Mouse (Mus musculus) heart, embryonic 14.5 days (tissue): ENCODE measurements around the gene Sohlh2. TPM values are rescaled to one million over a fixed set of nuclear protein-coding genes. Genes with fewer than 3 reads are reported as not detected.
"Not testable (repeated sequence)": the region's sequence is repeated elsewhere in the genome, so short reads cannot be mapped to it uniquely, and the experiment has no call there.

Source experiments
- ATAC-seq: fragments of 200-750 bp; cut with Nextera tagmentation; 2 replicates; pipeline ENCODE4 v1.8.0; 2017; ENCODE audit warnings: low read depth, moderate TSS enrichment; ENCODE audit not compliant: insufficient number of reproducible peaks, insufficient read depth, low FRiP score
- H3K27ac ChIP-seq, 2 experiments: fragments of 200-500 bp in 1 of 2; fragments of 300-500 bp in 1 of 2; sonication (generic) in 1 of 2; replicated peaks in 1 of 2; 2 replicates each; pipeline ENCODE4 v1.5.1; 2012 to 2014; ENCODE audit warnings: low read depth in 2 of 2, low read length in 2 of 2, control low read depth in 1 of 2, mild to moderate bottlenecking in 1 of 2, mixed read lengths in 1 of 2; ENCODE audit not compliant: control insufficient read depth in 1 of 2, insufficient read depth in 1 of 2
- H3K27me3 ChIP-seq: fragments of 300-500 bp; sonication (generic); 2 replicates; pipeline ENCODE4 v1.6.1; 2014; ENCODE audit warnings: mild to moderate bottlenecking, low read length, control low read depth; ENCODE audit not compliant: control insufficient read depth, insufficient read depth
- H3K36me3 ChIP-seq: fragments of 300-500 bp; sonication (generic); 2 replicates; pipeline ENCODE4 v1.6.1; 2014; ENCODE audit warnings: mild to moderate bottlenecking, control low read depth, low read length, mixed read lengths; ENCODE audit not compliant: control insufficient read depth, insufficient read depth
- H3K4me1 ChIP-seq, 2 experiments: fragments of 200-500 bp in 1 of 2; fragments of 300-500 bp in 1 of 2; sonication (generic) in 1 of 2; 2 replicates each; pipeline ENCODE4 v1.6.1; 2012 to 2014; ENCODE audit warnings: low read length in 2 of 2, control low read depth in 1 of 2, mixed read lengths in 1 of 2; ENCODE audit not compliant: control insufficient read depth in 2 of 2, insufficient read depth in 2 of 2
- H3K4me2 ChIP-seq: fragments of 300-500 bp; sonication (generic); 2 replicates; pipeline ENCODE4 v1.6.1; 2014; ENCODE audit warnings: mild to moderate bottlenecking, low read length
- H3K4me3 ChIP-seq, 2 experiments: fragments of 200-500 bp in 1 of 2; fragments of 300-500 bp in 1 of 2; sonication (generic) in 1 of 2; 2 replicates each; pipeline ENCODE4 v1.5.1; 2012 to 2014; ENCODE audit warnings: low read length in 2 of 2, mild to moderate bottlenecking in 2 of 2, control low read depth in 1 of 2, low read depth in 1 of 2, moderate library complexity in 1 of 2; ENCODE audit not compliant: control insufficient read depth in 1 of 2, insufficient read depth in 1 of 2
- H3K9ac ChIP-seq: fragments of 300-500 bp; sonication (generic); 2 replicates; pipeline ENCODE4 v1.6.1; 2014; ENCODE audit warnings: mild to moderate bottlenecking, low read length
- H3K9me3 ChIP-seq: fragments of 300-500 bp; sonication (generic); 2 replicates; pipeline ENCODE4 v1.6.1; 2016; ENCODE audit warnings: low read length, control low read depth; ENCODE audit not compliant: control insufficient read depth
- WGBS: fragments of 180-500 bp; shearing (Covaris S2); extraction: QIAGEN DNeasy Blood & Tissue Kit; methylation state at CpG from one replicate; pipeline ENCODE4 v1.1.7; 2014; 5-methylcytosine and 5-hydroxymethylcytosine counted together
- polyA plus RNA-seq: library from polyadenylated mRNA; unstranded; fragments of >200 nt; fragmentation: Nextera tagmentation; extraction: Ambion mirVana; gene quantifications from 2 replicates; pipeline ENCODE4 v1.2.1, GENCODE M21; 2014

Gene Sohlh2
- polyA plus RNA-seq, 1 experiment from 2014 or later = not detected

DNA sequence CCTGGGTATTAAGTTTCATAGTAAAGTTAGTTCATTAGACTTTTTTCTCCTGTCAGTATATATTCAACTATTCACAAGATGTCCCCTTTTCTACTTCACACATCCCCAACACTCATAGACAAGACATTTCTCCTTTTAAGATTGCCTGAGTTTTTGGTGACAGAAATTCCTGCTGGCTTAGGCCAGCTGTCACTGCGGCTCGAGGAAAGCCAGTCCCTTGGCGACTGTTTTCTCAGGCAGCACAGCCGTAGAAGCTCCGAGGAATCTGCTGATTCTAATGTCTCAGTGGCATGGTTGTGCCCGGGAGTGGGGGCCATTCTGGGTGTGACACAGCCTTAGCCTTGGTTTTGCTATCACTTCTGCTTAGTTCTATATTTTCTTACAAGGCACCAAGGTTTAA is 4.6 kb upstream of the Sohlh2 start:
- ATAC-seq = no peak
- peaks cover 5% of the 10 kb centered on the region in 2 experiments; a peak in 3 of 4 replicates for H3K4me1 ChIP-seq
- no peaks in the 10 kb centered on the region for H3K27me3 ChIP-seq
- no peaks in the 10 kb centered on the region for H3K36me3 ChIP-seq
- H3K4me3 ChIP-seq = no peak overlapping the region
- H3K4me2 ChIP-seq = no peak overlapping the region
- H3K9ac ChIP-seq = no peak overlapping the region
- 12% methylated on average over 6 of the region's 6 CpGs for WGBS
- H3K27ac ChIP-seq = no peak overlapping the region
- H3K9me3 ChIP-seq = no peaks in the 10 kb centered on the region

DNA sequence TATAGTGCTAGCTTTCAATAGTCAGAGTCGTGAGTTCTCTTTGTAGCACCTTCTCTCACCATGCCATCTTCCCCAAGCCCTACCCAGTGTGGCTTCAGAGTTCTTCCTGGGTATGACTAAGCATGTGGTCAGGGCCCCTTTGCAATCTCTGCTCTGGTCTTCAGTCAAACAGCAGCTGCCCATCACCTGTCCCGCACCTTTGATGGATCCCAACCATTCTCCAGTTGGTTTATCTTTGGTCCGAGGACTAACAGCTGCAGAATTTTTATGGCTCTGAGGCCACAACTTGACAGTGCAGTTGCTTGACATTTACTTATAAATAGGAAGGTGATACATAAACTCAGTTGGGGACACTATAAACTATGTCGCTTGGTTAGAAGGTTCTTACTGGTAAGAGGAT is 9.8 kb downstream of the Sohlh2 start:
- Histone ChIP-seq H3K9ac (no peak overlapping the region), H3K27ac (no peak overlapping the region), H3K4me3 (no peak overlapping the region), H3K27me3 (no peaks in the 10 kb centered on the region), H3K9me3 (no peaks in the 10 kb centered on the region), H3K4me2 (no peak overlapping the region), H3K4me1 (no peaks in the 10 kb centered on the region), H3K36me3 (no peaks in the 10 kb centered on the region)
- ATAC-seq = no peak
- WGBS = 86% methylated on average over 4 of the region's 4 CpGs

DNA sequence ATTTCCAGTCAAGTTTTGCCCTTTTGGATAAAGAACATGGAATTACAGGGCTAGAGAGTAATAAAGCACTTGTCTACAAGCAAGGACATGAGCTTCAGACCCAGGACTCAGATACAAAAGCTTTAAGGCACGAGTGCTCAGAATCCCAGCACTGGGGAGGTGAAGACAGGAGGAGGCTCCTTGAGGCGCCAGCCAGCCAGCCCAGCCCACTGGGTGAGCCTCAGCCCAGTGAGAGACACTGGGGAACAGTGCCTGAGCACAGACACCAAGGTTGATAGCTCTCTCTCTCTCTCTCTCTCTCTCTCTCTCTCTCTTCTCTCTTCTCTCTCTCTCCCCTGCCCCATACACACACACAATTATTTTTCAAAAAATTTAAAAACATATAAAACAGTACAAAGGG is 11.5 kb downstream of the Sohlh2 start:
- Histone ChIP-seq H3K36me3 (no peaks in the 10 kb centered on the region), H3K4me1 (no peaks in the 10 kb centered on the region), H3K27ac (no peak overlapping the region), H3K4me2 (no peak overlapping the region), H3K4me3 (no peak overlapping the region), H3K9ac (no peak overlapping the region), H3K27me3 (no peaks in the 10 kb centered on the region), H3K9me3 (no peaks in the 10 kb centered on the region)
- ATAC-seq = no peak
- 38% methylated on average over 2 of the region's 2 CpGs for WGBS

DNA sequence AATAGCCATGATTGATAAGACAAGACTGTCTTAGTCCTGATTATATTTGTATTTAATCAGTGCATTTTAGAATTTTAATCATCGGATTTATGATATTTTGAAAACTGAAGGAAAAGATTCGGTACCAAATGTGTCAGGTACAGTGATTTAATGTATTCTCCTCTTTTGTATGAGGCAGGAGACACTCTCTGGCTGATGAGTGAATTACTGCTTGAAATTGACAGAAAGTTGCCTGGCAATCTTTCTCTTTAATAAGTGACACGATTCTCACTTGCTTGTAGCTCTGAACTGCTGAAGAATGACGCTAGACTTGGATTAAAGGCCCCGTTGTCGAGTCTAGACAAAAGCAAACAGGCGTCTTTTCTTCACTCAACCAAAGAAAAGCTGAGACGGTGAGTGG is 13.0 kb downstream of the Sohlh2 start:
- no peaks in the 10 kb centered on the region for H3K27me3 ChIP-seq
- no peak overlapping the region for H3K9ac ChIP-seq
- no peaks in the 10 kb centered on the region for H3K4me1 ChIP-seq
- no peak overlapping the region for H3K4me3 ChIP-seq
- no peaks in the 10 kb centered on the region for H3K9me3 ChIP-seq
- ATAC-seq = no peak
- 81% methylated on average over 8 of the region's 8 CpGs for whole genome bisulfite sequencing
- H3K27ac ChIP-seq = no peak overlapping the region
- no peaks in the 10 kb centered on the region for H3K36me3 ChIP-seq
- no peak overlapping the region for H3K4me2 ChIP-seq

DNA sequence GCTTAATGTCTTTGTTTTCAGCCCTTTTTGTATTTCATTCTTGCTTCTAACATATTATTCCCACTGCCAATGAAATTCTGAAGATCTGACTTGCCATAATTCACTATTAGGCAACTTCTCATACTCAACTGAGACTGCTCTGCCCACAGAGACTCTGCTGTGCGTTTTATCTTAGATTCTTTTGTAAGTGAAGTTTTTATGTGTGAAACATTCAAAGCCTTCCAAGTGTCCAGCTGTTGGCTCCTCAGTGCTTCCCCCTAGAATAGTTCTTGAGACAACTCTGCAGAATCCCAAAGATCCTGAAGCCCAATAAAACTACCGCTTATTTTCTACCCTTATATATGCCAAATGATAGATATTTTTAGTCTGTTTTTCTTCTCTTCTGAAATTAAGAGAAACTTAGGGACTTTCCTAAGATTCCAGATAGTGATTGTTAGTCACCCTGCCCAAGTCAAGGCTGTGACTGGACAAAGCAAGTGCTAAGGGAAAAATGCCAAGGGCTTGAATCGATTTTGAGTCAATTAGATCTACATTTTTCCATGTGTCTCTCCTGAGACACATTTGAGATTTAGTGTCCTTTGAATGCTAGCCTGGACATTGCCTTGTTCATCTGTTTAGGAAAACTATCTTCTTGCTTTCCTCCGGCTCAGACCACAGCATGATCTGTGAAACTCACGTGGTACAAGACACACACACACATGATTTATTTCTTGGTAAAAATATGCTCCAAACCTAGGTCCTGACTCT is 13.9 kb downstream of the Sohlh2 start:
- 75% methylated on average over 5 of the region's 5 CpGs for WGBS
- no peak overlapping the region for H3K4me3 ChIP-seq
- no peak for ATAC-seq

DNA sequence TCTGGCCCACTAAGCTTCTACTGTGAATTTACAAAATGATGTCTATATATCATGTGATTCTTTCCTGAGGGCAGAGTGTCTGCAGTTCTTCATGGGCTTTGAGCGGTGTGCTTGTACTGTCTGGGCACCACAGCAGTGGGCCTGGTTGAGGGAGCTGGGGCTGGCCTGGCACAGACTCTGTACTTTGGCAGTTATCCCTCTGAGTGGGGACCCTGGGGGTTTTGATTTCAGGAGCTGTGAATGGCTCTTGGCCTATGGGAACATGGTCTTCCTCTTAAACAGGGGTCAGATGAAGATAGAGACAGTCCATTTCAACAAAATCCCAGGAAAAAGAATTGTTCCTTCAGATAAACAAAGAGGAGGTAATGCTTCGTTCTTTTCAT is 14.5 kb downstream of the Sohlh2 start:
- no peak for ATAC-seq
- Histone ChIP-seq H3K4me1 (no peaks in the 10 kb centered on the region), H3K9ac (no peak overlapping the region), H3K27ac (no peak overlapping the region), H3K36me3 (no peaks in the 10 kb centered on the region), H3K4me3 (no peak overlapping the region), H3K9me3 (no peaks in the 10 kb centered on the region), H3K4me2 (no peak overlapping the region), H3K27me3 (no peaks in the 10 kb centered on the region)
- 79% methylated on average over 2 of the region's 2 CpGs for WGBS

More for the DNA sequence above, 13.9 kb downstream of the Sohlh2 start:
- no peaks in the 10 kb centered on the region for H3K9me3 ChIP-seq
- H3K4me1 ChIP-seq = no peaks in the 10 kb centered on the region
- no peak overlapping the region for H3K9ac ChIP-seq
- no peak overlapping the region for H3K4me2 ChIP-seq
- no peaks in the 10 kb centered on the region for H3K27me3 ChIP-seq
- H3K27ac ChIP-seq = no peak overlapping the region
- no peaks in the 10 kb centered on the region for H3K36me3 ChIP-seq

DNA sequence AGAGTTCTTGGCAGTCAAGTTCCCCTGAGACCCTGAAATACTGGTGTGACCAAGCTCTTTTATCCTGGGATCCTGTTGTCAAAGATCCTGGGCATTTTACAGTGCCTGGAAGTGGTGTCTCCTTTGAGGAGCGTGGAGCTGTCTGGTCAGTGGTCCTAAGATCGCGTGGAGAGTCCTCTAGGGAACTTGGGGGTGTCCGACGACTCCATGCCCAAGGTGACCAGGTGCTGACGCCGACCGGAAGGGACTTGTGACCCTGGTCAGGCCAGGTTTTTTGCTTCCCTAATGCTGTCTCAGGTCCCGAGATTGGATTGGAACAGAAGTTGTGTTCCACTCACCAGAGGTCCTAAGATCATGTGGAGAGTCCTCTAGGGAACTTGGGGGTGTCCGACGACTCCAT is 21.8 kb downstream of the Sohlh2 start:
- H3K9ac ChIP-seq, ATAC-seq, H3K36me3 ChIP-seq, H3K27ac ChIP-seq, H3K9me3 ChIP-seq, H3K4me3 ChIP-seq, H3K4me1 ChIP-seq, H3K4me2 ChIP-seq, H3K27me3 ChIP-seq: not testable (repeated sequence)
- WGBS = 88% methylated on average over 11 of the region's 11 CpGs

DNA sequence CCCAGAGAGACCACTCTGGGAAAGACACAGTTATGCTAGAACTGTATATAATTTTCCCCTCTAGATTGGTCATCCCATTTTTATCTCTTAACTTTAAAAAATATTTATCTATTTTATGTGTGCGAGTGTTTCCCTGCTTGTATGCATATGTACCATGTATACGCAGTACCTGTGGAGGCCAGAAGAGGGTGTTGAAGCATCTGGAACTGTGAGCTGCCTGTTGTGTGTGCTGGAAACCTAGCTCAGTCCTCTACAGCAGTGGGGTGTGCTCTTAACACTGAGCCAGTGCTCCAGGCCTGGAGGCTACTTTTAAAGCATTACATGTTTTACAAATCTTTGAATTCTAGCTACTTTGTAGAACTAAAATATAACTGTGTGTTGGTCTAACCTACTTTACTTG is 24.6 kb downstream of the Sohlh2 start:
- peaks cover 3% of the 10 kb centered on the region; the same call in 1 of the 2 replicates for H3K9me3 ChIP-seq
- H3K27me3 ChIP-seq = no peaks in the 10 kb centered on the region
- H3K4me3 ChIP-seq = no peak overlapping the region
- H3K27ac ChIP-seq = no peak overlapping the region
- H3K36me3 ChIP-seq = no peaks in the 10 kb centered on the region
- WGBS = 91% methylated on average over 2 of the region's 2 CpGs
- ATAC-seq = no peak
- H3K9ac ChIP-seq = no peak overlapping the region
- H3K4me1 ChIP-seq = no peaks in the 10 kb centered on the region; a peak in 1 of 4 replicates
- no peak overlapping the region for H3K4me2 ChIP-seq
